Mouse (Mus musculus) lung, embryonic 14.5 days (tissue): ENCODE data around the gene Fzr1. TPM values are rescaled to one million over a fixed set of nuclear protein-coding genes. Genes with fewer than 3 reads are reported as not detected.

Experiments
- ATAC-seq: fragments of 200-750 bp; cut with Nextera tagmentation; 2 replicates; pipeline ENCODE4 v1.8.0; 2017; ENCODE audit warnings: mild to moderate bottlenecking, moderate TSS enrichment, moderate library complexity; ENCODE audit not compliant: insufficient read depth
- DNase-seq: peaks from one replicate; pipeline ENCODE4 v3.0.0-alpha.2; 2015
- H3K27ac ChIP-seq: fragments of 300-500 bp; sonication (generic); 2 replicates; pipeline ENCODE4 v1.5.1; 2014; ENCODE audit warnings: low read depth, mild to moderate bottlenecking, moderate library complexity
- H3K27me3 ChIP-seq: fragments of 300-500 bp; sonication (generic); 2 replicates; pipeline ENCODE4 v1.6.1; 2014; ENCODE audit warnings: low read length, control low read depth; ENCODE audit not compliant: insufficient read depth
- H3K36me3 ChIP-seq: fragments of 300-500 bp; sonication (generic); 2 replicates; pipeline ENCODE4 v1.6.1; 2014; ENCODE audit warnings: control low read depth; ENCODE audit not compliant: insufficient read depth
- H3K4me1 ChIP-seq: fragments of 300-500 bp; sonication (generic); 2 replicates; pipeline ENCODE4 v1.6.1; 2014; ENCODE audit warnings: antibody characterized with exemption, control low read depth; ENCODE audit not compliant: insufficient read depth
- H3K4me2 ChIP-seq: fragments of 300-500 bp; sonication (generic); 2 replicates; pipeline ENCODE4 v1.6.1; 2014; ENCODE audit warnings: mild to moderate bottlenecking
- H3K4me3 ChIP-seq: fragments of 300-500 bp; sonication (generic); 2 replicates; pipeline ENCODE4 v1.5.1; 2014; ENCODE audit warnings: low read depth, low read length
- H3K9ac ChIP-seq: fragments of 300-500 bp; sonication (generic); 2 replicates; pipeline ENCODE4 v1.6.1; 2014
- H3K9me3 ChIP-seq: fragments of 300-500 bp; sonication (generic); 2 replicates; pipeline ENCODE4 v1.6.1; 2016; ENCODE audit warnings: low read depth, low read length, control low read depth
- CTCF ChIP-seq: IDR thresholded peaks from 2 replicates; pipeline ENCODE4 v1.5.1; 2016; ENCODE audit warnings: antibody characterized with exemption, low read depth
- WGBS: fragments of 180-500 bp; shearing (Covaris S2); extraction: QIAGEN DNeasy Blood & Tissue Kit; methylation state at CpG from one replicate; pipeline ENCODE4 v1.1.7; 2014; 5-methylcytosine and 5-hydroxymethylcytosine counted together
- polyA plus RNA-seq: library from polyadenylated mRNA; unstranded; fragments of >200 nt; fragmentation: Nextera tagmentation; extraction: Ambion mirVana; gene quantifications from 2 replicates; pipeline ENCODE4 v1.2.1, GENCODE M21; 2014

Fzr1 gene
- polyA plus RNA-seq, 1 experiment from 2014 or later, result 116 TPM

DNA sequence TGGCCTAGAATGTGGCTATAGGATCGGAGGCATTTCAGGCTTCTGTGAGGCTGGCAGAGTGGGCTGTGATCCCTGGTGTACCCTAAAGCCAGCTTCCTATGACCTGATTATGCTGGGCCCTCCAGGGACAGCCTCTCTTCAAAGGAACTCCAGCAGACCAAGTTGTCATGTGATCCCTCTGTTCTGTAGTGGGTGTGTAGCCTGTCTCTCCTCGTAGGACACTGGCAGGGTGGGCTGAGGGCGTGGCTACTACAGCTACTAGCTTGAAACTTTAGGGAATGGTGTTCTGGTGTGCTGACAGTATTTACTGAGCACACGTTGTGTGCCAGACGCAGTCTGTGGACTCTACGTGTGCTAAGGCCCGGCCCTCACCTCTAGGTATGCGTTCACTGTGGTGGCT is 17.6 kb downstream of the Fzr1 start:
- Histone ChIP-seq H3K4me2 (no peak overlapping the region), H3K4me3 (no peak overlapping the region), H3K27me3 (peaks cover 8% of the 10 kb centered on the region; the same call in 1 of the 2 replicates), H3K36me3 (peaks cover 13% of the 10 kb centered on the region; the same call in 1 of the 2 replicates), H3K4me1 (peaks cover 42% of the 10 kb centered on the region), H3K9me3 (no peaks in the 10 kb centered on the region), H3K27ac (no peak overlapping the region), H3K9ac (no peak overlapping the region)
- no peak for ATAC-seq
- TF ChIP-seq CTCF, result no peak
- DNase-seq, result peak; percentile 36
- WGBS, result 57% methylated on average over 8 of the region's 8 CpGs

DNA sequence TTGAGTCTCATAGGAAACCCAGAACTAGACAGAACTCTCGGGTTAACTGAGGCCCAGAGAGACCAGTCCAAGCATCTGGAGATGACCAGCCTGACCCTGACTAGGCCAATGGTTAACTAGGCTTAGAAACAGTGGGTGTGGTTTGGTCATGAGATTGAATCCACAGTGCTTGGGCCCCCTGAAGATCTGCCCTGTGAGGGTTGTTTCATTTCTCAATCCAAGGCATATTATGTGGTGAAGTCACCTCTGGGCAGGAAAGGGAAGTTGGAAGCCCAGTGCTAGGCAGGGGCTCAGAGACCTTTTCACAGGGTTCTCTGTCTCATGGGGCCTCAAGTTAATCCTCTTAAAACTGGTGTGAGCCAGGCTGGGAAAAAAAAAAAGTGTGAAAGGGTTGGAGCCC is 19.5 kb downstream of the Fzr1 start:
- peaks cover 13% of the 10 kb centered on the region; the same call in 1 of the 2 replicates for H3K36me3 ChIP-seq

DNA sequence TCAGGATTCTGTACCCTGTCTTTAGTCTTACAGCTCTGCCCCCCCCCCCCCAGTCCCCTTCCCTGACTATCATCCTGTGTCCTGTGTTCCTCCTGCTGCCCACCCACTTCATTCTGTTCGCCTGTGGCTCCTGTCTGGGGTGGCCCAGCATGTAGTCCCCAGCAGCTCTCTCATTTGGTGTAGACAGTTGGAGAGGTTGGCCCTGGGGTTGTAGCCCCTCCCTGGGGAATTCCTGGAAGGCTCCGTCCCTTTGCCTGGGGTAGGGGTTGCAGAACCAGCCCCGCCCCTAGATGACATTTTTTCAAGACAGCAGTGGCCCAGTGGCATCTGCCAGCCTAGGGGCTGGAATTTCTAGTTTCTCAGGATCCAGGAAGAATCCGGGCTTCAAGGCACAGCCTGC is 20.1 kb downstream of the Fzr1 start:
- Histone ChIP-seq H3K9me3 (no peaks in the 10 kb centered on the region), H3K27me3 (peaks cover under 1% of the 10 kb centered on the region; the same call in 1 of the 2 replicates), H3K4me3 (peak overlapping the region; percentile 78), H3K36me3 (peaks cover 13% of the 10 kb centered on the region; the same call in 1 of the 2 replicates), H3K4me2 (peak overlapping the region; percentile 100), H3K9ac (peak overlapping the region; percentile 81), H3K27ac (peak overlapping the region; percentile 69; the same call in 1 of the 2 replicates), H3K4me1 (peaks cover 24% of the 10 kb centered on the region)
- ATAC-seq, result peak; percentile 1; the same call in 1 of the 2 replicates
- no peak for TF ChIP-seq CTCF
- DNase-seq, result peak; percentile 54
- 27% methylated on average over 4 of the region's 4 CpGs for WGBS

More for the DNA sequence above, 19.5 kb downstream of the Fzr1 start:
- H3K9ac ChIP-seq, result no peak overlapping the region; the same call in 1 of the 2 replicates
- H3K27me3 ChIP-seq, result peaks cover 6% of the 10 kb centered on the region; the same call in 1 of the 2 replicates
- H3K27ac ChIP-seq, result peak overlapping the region; percentile 69; the same call in 1 of the 2 replicates
- H3K4me1 ChIP-seq, result peaks cover 29% of the 10 kb centered on the region
- peak overlapping the region; percentile 100 for H3K4me2 ChIP-seq
- 68% methylated on average over 1 of the region's 1 CpGs for WGBS
- DNase-seq (no peak), ATAC-seq (no peak)
- peak overlapping the region; percentile 78 for H3K4me3 ChIP-seq
- H3K9me3 ChIP-seq, result no peaks in the 10 kb centered on the region
- TF ChIP-seq CTCF, result no peak

DNA sequence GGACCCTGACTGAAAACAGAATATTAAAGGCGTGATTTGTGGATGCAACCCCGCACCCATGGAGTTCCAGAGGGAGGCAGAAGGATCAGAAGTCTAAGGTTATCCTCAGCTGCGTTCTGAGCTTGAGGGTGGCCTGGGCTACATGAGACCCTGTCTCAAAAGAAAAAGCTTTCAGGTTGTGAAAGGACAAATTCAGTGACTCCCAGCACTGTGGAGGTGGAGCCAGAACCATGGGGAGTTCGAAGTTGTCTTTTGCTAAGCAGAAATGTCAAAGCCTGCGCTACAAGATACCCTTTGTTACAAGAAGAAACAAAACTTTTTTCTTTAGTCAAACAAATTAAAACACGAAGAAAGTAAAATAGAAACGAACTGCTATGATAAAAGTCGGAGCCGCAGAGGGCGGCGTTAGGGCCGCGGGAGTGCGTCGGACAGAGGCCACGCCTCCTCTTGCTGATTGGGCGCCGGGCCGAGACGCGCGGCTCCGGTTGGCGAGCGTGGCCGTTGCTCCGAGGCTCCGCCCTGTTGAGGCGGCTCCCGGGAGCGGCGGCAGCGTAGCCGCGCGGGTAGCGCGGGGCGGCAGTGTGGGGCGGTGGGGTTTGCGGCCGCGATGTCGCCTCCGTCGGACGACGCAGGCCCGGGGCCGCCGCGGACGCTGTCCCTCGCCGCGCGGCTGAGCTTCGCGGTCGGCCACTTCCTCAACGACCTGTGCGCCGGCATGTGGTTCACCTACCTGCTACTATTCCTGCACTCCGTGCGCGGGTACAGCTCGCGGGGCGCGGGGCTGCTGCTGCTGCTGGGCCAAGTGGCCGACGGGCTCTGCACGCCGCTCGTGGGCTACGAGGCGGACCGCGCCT is 21.1 kb downstream of the Fzr1 start, which contains the start of gene Mfsd12:
Gene Mfsd12 (plus strand): TSS at position 501 of the 854 bp plus-strand sequence.
- WGBS, result 2% methylated on average over 75 of the region's 79 CpGs
- peak within 1 kb of the TSS; percentile 78 for H3K4me3 ChIP-seq
- peaks cover 11% of the 10 kb centered on the region; the same call in 1 of the 2 replicates for H3K36me3 ChIP-seq
- peak within 1 kb of the TSS; percentile 69; the same call in 1 of the 2 replicates for H3K27ac ChIP-seq
- no peaks in the 10 kb centered on the region for H3K27me3 ChIP-seq
- H3K4me2 ChIP-seq, result peak within 1 kb of the TSS; percentile 100
- peak; percentile 84 for ATAC-seq
- no peak for TF ChIP-seq CTCF
- H3K9ac ChIP-seq, result peak within 1 kb of the TSS; percentile 81
- H3K9me3 ChIP-seq, result no peaks in the 10 kb centered on the region
- peaks cover 21% of the 10 kb centered on the region for H3K4me1 ChIP-seq
- DNase-seq, result peak; percentile 96

DNA sequence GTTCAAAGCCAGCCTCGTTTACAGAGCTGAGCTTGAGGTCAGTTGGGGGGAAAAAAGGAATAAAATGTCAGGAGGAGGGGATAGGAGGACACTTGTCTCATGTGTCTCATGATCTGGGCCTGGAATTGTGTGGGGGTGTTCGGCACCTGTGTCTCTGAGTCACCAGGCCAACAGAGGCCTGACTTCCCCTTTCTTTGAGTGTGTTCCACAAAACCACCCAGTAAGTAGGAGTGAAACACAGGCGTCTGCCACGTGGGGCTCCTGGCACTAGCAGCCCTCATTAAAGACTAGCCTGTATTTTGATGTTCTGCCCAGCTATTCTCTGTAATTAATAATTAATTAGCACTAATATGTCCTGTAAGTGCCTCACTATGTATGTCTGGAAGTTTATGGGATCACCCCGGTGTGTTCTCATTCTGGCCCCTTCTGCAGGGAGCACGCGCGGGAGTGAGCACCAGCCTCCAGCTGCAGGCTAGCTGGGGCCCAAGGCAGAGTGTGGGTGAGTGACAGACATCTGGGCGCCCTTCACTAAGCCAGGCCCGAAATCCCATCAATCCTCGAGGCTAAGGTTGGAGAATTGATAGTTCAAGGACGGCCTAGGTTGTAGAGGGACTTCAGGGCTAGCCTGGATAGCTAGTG is 21.8 kb downstream of the Fzr1 start:
- 50% methylated on average over 12 of the region's 12 CpGs for WGBS
- TF ChIP-seq CTCF, result no peak
- no peaks in the 10 kb centered on the region for H3K9me3 ChIP-seq
- peak overlapping the region; percentile 100 for H3K4me2 ChIP-seq
- H3K4me3 ChIP-seq, result peak overlapping the region; percentile 78
- no peak for DNase-seq
- H3K27ac ChIP-seq, result no peak overlapping the region
- ATAC-seq, result no peak
- peaks cover 10% of the 10 kb centered on the region; the same call in 1 of the 2 replicates for H3K36me3 ChIP-seq
- peaks cover 18% of the 10 kb centered on the region; the same call in 1 of the 2 replicates for H3K4me1 ChIP-seq
- H3K9ac ChIP-seq, result 0 out of 2 replicates have a peak overlapping the region, but pooled peaks have one; percentile 81
- H3K27me3 ChIP-seq, result no peaks in the 10 kb centered on the region

DNA sequence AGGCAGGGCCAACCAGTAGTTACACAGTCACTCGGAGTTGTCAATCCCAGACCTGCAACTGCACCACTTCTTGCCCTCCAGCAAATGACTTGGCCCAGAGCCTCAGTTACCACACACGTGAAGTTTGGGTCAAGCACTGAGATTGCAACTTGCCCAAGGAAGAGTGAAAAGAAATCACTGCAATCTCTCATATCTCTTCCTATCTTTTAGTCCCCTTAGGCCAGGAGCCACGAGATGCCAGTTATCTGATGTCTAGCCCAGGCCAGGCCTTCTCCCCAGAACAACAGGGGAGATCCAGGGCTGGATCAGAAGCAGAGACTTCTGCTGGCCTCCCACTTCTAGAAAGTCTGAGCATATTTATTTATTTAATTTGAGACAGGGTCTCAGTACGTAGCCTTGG is 22.8 kb downstream of the Fzr1 start:
- no peak for TF ChIP-seq CTCF
- Histone ChIP-seq H3K36me3 (peaks cover 6% of the 10 kb centered on the region; the same call in 1 of the 2 replicates), H3K27ac (no peak overlapping the region), H3K27me3 (no peaks in the 10 kb centered on the region), H3K4me3 (no peak overlapping the region), H3K9ac (no peak overlapping the region), H3K4me1 (peaks cover 15% of the 10 kb centered on the region; the same call in 1 of the 2 replicates), H3K9me3 (no peaks in the 10 kb centered on the region), H3K4me2 (no peak overlapping the region)
- ATAC-seq (no peak), DNase-seq (no peak)
- WGBS, result 80% methylated on average over 4 of the region's 4 CpGs
